Mouse (Mus musculus) bone marrow macrophage, adult 2 months (primary cell): Measurements from ENCODE around the gene Rad51b.

Source experiments
- CTCF ChIP-seq: IDR thresholded peaks from 2 replicates; pipeline ENCODE4 v1.5.1; 2012; ENCODE audit warnings: low read depth, mild to moderate bottlenecking, low read length, moderate library complexity
- POLR2A ChIP-seq: IDR thresholded peaks from 2 replicates; pipeline ENCODE4 v1.6.1; 2012; ENCODE audit warnings: mild to moderate bottlenecking, low read depth, low read length, borderline replicate concordance

DNA sequence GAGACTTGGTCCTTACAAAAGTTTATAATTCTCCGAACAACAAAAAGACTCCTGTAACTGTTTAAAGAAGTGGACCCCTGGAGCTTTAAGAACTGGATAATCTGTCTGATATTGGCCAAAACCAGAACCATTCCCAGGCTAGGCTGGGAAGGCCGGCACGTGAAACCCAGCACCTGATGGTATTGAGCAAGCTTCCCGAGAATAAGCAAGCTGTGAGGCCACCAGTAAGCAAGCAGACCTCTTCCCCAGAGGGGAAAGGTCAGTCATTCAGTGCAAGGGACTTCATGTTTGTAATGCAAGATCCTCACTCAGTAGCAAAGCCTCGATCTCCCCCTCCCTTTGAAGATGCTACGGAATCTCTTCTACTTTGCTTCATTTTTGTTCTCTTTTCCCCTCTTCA lies 4.2 kb upstream of the Rad51b start:
- TF ChIP-seq CTCF (no peak), POLR2A (no peak)
